Mouse (Mus musculus): ENCODE data around the gene Spata20. TPM values are rescaled to one million over a fixed set of nuclear protein-coding genes. Genes with fewer than 3 reads are reported as not detected.

The Spata20 gene
- not detected for polyA plus RNA-seq (2014; fragmentation: Illumina TruSeq; extraction: RNeasy Lipid Tissue Mini Kit (QIAGEN cat#74804); ENCODE audit: low replicate concordance)

DNA sequence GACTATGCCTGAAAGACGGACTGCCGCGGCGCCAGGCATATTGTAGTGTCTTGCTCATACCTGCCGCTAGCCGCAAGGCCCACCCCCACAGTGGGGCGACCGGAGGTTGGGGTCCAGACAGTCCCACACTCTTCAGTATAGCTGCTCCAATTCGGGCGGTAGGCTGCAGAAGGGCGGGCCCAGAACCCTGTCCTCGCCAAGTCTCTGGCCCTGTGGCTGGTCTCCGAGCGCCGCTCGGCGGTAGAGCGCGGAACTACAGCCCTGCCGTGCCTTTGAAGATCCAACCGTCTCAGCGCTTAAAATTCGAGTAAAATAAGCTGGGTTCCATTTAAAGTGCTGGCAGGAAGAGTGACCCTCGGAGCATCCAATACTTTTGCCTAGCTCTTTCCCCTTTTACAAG lies at the start of gene Spata20:
TSS of gene Spata20 (minus strand) at position 179 of the 400 bp plus-strand sequence.

DNA sequence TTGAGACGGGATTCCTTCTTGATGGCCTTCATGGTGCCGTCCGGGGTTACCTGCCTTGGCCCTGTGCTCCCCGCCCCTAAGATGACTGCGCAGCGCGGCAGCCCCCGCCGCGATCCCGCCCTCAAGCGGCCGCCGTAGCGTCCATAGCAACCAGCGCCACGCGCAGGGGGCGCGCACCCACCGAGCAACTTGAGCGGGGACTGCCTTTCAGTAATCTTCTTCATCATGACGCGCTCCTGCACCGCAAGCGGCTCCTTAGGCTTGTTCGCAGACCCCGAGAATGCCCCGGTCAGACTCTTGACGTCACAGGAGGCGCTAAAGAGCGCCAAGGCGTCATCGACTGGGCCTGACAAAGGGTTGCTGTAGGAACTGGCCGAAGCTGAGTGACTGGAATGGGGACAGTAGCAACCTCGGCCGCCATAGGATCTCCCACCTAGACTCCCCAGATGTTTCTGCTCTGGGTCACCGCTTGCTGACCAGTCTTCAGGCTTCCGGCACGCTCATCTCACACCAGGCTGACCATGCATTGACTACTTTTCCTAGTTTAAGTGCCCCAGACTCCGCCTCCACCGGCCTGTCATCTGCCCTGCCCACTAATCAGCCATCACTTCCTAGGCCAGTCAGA lies 35.4 kb upstream of the Spata20 start, which contains the start of gene Mycbpap:
TSS of gene Mycbpap (minus strand) at position 524 of the 625 bp plus-strand sequence.

DNA sequence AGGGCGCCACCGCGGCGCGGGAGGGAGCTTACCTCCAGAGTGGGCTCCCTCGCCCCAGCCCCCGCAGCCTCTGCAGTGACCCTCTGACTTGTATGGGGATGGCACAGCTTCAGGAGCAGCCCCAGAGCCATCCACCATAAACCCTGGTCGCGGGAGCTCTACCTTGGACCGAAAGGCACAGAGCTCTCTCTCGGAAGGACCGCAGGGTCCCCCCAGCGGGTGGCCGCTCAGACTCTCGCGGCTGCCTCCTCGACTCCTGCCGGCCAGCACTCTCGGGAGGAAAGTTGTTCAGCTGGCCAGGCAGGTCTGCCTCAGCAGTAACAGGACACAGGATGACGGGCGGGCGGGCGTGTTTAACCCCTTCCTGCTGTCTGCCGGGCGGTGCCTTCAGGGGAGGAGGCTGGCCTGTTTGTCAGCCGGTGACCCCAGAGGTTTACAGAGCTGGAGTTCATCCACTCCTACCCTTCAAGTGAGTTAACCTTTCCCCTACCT lies 13.7 kb upstream of the Spata20 start, which contains the start of gene Epn3:
TSS of gene Epn3 (minus strand) at position 314 of the 492 bp plus-strand sequence.

GRCm38 (mm10) chr11:94473707-94474543 lies 12.1 kb downstream of the Spata20 start, which contains the start of gene Cacna1g:
Gene Cacna1g, minus strand, starts transcription at chr11:94474198.

Other genes with a start within 250 kb of the Spata20 start
- not detected for gene Wfikkn2, start 240.2 kb downstream of the Spata20 start, polyA plus RNA-seq (2014; fragmentation: Illumina TruSeq; extraction: RNeasy Lipid Tissue Mini Kit (QIAGEN cat#74804); ENCODE audit: low replicate concordance)
- gene Gm21885, start 204.3 kb downstream of the Spata20 start, polyA plus RNA-seq (2014; fragmentation: Illumina TruSeq; extraction: RNeasy Lipid Tissue Mini Kit (QIAGEN cat#74804); ENCODE audit: low replicate concordance), result 36.0 TPM
- gene Luc7l3, start 164.2 kb downstream of the Spata20 start, polyA plus RNA-seq (2014; fragmentation: Illumina TruSeq; extraction: RNeasy Lipid Tissue Mini Kit (QIAGEN cat#74804); ENCODE audit: low replicate concordance), result 291 TPM
- 53.3 TPM for gene Ankrd40, start 158.2 kb downstream of the Spata20 start, polyA plus RNA-seq (2014; fragmentation: Illumina TruSeq; extraction: RNeasy Lipid Tissue Mini Kit (QIAGEN cat#74804); ENCODE audit: low replicate concordance)
- 7.3 TPM for gene Abcc3, start 93.2 kb downstream of the Spata20 start, polyA plus RNA-seq (2014; fragmentation: Illumina TruSeq; extraction: RNeasy Lipid Tissue Mini Kit (QIAGEN cat#74804); ENCODE audit: low replicate concordance)
- gene Cacna1g, start 12.0 kb downstream of the Spata20 start, polyA plus RNA-seq (2014; fragmentation: Illumina TruSeq; extraction: RNeasy Lipid Tissue Mini Kit (QIAGEN cat#74804); ENCODE audit: low replicate concordance), result not detected
- 0.22 TPM for gene Epn3, start 13.8 kb upstream of the Spata20 start, polyA plus RNA-seq (2014; fragmentation: Illumina TruSeq; extraction: RNeasy Lipid Tissue Mini Kit (QIAGEN cat#74804); ENCODE audit: low replicate concordance)
- gene Mycbpap, start 35.6 kb upstream of the Spata20 start, polyA plus RNA-seq (2014; fragmentation: Illumina TruSeq; extraction: RNeasy Lipid Tissue Mini Kit (QIAGEN cat#74804); ENCODE audit: low replicate concordance), result 1.2 TPM
- 7.1 TPM for gene Rsad1, start 63.1 kb upstream of the Spata20 start, polyA plus RNA-seq (2014; fragmentation: Illumina TruSeq; extraction: RNeasy Lipid Tissue Mini Kit (QIAGEN cat#74804); ENCODE audit: low replicate concordance)
- gene Chad, start 78.9 kb upstream of the Spata20 start, polyA plus RNA-seq (2014; fragmentation: Illumina TruSeq; extraction: RNeasy Lipid Tissue Mini Kit (QIAGEN cat#74804); ENCODE audit: low replicate concordance), result not detected
- gene Acsf2, start 115.7 kb upstream of the Spata20 start, polyA plus RNA-seq (2014; fragmentation: Illumina TruSeq; extraction: RNeasy Lipid Tissue Mini Kit (QIAGEN cat#74804); ENCODE audit: low replicate concordance), result 34.1 TPM
- 150 TPM for gene Lrrc59, start 143.6 kb upstream of the Spata20 start, polyA plus RNA-seq (2014; fragmentation: Illumina TruSeq; extraction: RNeasy Lipid Tissue Mini Kit (QIAGEN cat#74804); ENCODE audit: low replicate concordance)
- gene Mrpl27, start 167.6 kb upstream of the Spata20 start, polyA plus RNA-seq (2014; fragmentation: Illumina TruSeq; extraction: RNeasy Lipid Tissue Mini Kit (QIAGEN cat#74804); ENCODE audit: low replicate concordance), result 17.1 TPM
- gene Eme1, start 167.8 kb upstream of the Spata20 start, polyA plus RNA-seq (2014; fragmentation: Illumina TruSeq; extraction: RNeasy Lipid Tissue Mini Kit (QIAGEN cat#74804); ENCODE audit: low replicate concordance), result not detected
- gene Xylt2, start 191.3 kb upstream of the Spata20 start, polyA plus RNA-seq (2014; fragmentation: Illumina TruSeq; extraction: RNeasy Lipid Tissue Mini Kit (QIAGEN cat#74804); ENCODE audit: low replicate concordance), result not detected
- not detected for gene Gm11541, start 218.3 kb upstream of the Spata20 start, polyA plus RNA-seq (2014; fragmentation: Illumina TruSeq; extraction: RNeasy Lipid Tissue Mini Kit (QIAGEN cat#74804); ENCODE audit: low replicate concordance)

Measured in small intestine, adult 10 weeks (tissue).